Mouse (Mus musculus) urinary bladder, postnatal 14 days (tissue): ENCODE data around the gene Sytl3.
A peak's percentile ranks its signal among the peaks of the same experiment; 100 is the strongest.
"Not testable (repeated sequence)": the region's sequence is repeated elsewhere in the genome, so short reads cannot be mapped to it uniquely, and the experiment has no call there.

Experiments
- DNase-seq: peaks from one replicate; pipeline ENCODE4 v3.0.0; 2021; ENCODE audit warnings: low spot score

Sytl3 gene

DNA sequence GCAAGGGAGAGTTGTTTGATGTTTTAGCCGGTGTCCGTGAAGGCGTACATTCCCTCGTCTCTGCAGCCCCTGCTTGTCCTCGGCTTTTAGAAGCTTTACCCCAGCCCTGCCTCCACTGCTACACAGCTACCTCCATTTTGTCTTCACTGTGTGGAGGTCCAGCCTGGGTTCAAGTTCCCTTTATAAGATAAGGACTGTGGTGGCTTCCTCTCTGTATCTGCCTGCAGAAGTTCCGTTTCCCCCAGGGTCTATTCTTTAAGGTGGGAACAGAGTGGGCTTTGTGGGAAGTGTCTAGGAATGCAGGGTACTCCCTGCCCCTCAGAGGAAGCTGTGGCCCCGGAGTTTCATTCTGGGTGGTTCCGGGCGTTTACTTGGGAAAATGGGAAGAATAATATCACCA lies 36.8 kb downstream of the Sytl3 start:
- DNase-seq, result not testable (repeated sequence)

DNA sequence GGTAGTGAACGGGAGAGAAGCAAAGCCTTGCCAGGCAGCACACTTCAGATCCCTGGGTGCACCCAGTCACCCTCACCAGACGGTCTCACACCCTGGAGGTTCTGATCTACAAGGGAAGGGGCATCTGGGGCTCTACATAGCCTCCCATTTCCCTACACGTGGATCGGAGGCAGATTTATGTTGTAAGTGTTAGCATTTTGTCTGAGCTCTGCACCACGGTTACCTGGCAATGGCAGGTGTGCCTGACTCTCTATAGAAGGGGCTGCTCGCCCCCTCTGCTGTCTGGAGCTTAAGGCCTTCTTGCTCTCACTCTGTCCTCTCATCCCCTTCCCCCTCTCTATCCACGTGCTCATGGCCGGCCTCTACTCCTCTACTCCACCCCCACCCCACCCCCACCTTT lies 37.6 kb downstream of the Sytl3 start:
- not testable (repeated sequence) for DNase-seq

DNA sequence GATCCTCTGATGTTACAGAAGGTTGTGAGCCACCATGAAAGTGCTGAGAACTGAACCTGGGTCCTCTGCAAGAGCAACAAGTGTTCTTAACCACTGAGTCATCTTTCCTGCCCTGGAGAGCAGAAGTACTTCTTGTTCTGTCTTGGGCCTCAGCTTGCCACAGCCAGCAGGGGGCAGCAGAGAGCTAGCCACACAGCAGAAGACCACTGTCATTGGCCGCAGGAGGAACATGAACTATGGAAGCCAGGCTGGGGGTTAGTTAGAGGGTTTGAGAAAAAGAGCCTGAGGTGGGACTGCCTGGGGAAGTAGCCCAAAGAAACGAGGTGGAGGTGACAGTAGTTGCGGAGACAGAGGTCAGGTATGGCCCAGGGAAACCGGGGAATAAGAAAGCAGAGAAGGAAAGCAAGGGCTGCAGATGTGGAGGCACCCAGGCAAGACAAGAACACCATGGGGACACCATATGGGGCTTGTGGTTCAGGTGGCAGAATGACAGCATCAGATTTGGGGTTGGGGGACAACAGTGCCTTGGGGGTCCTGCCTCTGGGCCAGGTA lies 38.4 kb downstream of the Sytl3 start:
- peak; percentile 58 for DNase-seq

DNA sequence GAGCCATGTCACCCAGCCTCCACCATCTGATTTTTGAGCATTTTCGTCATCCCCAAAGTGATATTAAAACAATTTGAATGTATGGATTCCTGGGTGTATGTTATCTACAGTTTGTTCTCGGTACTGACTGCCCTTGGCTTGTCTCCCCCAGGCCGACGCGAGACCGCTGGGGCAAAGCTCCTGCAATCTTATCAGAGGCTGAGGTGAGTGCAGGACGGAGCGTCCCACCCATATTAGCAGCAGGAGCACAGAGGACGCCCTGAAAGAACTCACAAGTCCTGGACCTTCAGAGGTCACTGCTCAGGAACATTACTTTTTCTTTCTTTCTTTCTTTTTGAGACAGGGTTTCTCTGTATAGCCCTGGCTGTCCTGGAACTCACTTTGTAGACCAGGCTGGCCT lies 40.6 kb downstream of the Sytl3 start:
- DNase-seq, result not testable (repeated sequence)

DNA sequence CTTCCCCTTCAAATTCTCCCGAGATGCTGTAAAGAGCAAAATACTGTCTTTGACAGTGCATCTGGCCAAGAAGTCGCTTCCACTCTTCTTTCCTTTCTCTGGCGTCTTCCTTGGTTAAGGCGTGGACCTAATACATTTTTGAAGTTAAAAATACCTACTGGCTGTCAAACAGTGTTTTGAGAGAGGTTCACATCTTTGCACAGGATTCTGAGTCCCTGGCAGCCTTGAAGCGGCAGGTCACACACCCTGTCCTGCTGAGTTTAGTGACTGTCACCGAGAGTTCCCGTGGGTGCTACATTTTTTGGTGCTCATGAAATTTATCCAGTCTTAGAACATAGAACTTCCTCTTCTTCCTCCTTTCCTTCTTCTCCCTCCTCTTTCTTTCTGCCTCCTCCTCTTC lies 41.2 kb downstream of the Sytl3 start:
- not testable (repeated sequence) for DNase-seq

DNA sequence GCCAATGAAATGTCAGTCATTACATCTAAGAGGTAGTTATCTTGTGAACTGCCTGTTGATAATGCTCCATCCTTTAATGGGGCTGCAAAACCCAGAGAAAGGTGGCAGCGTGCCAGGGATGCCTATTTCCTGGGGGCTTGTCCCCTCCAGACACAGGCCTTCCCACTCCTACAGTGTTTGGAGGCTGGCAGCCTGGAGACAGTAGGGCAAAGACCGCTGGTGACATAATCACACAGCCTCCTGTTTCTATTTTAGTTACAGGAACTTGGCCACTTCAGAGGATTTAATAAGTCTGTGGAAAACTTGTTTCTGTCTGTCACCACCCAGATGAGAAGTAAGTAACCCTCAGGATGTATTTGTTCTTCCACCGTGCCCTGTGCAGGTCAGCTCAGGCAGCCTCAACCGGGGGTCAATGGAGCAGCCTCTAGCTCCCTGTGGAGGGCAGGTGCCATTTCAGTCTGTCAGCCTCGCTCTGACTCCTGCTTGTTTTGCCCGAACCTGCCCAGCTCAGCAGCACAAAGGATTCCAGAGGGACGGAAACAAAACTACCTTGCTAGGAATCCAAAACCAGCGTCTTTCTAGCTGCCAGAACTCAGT lies 43.8 kb downstream of the Sytl3 start:
- not testable (repeated sequence) for DNase-seq

DNA sequence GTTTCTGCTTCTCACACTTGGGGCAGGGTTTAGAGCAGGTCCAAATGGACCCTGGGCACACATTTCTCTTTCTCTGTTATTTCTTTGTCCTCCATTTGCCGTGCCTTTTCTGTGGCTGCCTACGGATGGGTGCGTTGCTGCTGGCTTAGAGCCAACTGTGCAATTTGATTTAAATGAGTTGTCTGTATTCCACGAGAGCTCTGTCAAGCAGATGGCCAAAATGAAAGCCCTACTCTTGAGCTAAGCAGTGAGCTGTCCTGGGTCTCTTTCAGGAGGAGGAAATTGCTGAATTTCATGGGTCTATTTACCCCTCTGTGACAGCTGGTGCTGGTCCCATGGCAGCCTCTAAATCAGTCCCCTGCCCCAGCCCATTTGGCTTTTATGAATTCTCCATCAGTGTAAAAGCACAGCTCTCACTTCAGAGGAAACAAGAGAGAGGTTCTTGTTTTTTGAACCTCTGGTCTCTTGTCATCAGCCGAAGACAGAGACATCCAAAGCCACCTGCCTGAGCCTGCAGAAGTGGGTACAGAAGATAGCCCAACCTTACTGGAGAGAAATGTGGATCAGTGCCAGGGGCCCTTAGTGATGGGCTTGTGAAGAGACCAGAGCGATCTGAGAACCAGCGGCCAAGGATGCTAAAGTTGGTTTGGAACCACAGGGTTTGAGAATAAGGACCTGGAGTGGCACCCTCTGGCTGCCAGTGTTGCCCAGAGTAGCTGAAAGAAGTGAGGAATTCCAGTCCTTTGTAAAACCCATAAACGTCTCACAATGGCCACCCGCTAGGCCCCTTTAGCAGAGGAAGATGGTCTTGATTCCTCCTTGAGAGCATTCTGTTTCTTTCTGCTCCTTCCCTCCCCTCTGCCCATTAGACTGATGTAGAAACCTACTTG lies 44.7 kb downstream of the Sytl3 start:
- DNase-seq, result not testable (repeated sequence)

DNA sequence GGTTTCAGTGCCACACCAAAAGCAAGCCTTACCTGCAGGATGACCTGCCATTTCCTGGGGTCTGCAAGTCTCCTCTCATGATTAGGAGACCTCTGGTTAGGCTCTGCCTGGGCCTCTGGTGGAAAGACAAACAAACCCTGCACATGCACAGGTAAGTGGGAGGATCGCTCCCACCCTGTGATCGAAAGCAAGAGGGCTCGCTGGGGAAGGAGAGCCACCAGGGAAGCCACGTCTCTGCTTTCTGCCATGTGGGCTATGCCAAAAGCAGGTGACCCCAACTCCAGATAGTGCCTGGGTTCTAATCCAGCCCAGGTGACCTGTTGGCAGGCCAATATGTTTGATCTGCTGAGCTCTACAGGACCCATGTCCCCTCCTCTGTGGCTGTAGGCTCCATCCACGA lies 47.6 kb downstream of the Sytl3 start:
- not testable (repeated sequence) for DNase-seq

DNA sequence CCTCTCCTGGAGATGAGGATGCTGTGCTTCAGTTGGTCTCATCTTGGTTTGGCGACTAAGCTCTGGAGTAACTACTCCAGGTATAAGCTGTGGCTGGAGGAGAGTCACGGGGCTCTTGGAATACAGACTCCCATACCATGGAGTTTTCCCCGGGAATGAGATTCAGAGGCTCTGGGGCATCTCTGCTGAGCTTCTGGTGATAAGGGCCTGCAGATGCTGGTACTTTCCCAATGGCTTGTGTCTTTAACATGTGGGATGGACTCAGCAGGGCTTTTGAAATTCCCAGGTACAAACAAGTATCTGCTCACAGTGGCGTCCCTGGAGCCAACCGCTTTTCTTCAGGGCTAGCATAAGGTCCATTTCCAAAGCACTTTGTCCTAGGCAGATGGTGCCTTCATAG lies 48.5 kb downstream of the Sytl3 start:
- DNase-seq, result not testable (repeated sequence)

DNA sequence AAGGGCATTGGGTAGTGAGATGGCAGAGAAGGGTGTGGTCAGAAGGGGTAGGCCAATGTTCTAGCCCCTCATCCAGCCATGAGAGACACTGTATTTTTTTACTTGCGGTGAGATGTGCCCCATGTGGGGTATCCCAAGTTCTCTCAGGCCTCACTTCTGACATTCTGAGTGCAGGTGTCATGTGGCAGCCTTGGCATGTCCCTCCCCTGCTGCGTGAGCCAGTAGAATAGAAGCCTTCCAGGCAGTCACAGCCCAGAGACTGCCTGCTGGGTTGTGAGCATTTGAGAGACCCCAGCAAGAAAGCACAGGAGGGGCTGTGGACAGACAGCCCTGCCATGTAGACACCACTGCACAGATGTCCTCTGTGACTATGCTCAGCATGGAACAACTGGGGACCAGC lies 49.3 kb downstream of the Sytl3 start:
- not testable (repeated sequence) for DNase-seq

DNA sequence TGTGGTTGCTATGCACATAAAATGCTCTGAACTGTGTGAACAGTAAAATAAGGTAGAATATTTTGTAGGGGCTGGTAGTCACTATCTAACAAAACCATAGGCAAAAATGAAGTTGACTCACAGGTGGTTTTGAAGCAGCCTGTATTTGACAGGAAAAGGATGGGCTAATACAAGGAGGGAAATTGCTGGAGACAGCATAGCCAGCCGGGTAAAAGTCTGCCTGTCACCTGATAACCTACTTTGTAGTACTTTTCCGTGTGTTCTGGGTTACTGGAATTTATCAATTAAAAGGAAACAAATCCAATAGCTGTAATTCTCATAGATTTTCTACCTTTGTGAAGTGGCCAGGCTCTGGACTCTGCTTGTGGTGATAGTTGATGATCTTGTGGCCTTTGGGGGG lies 54.6 kb downstream of the Sytl3 start:
- DNase-seq, result not testable (repeated sequence)

DNA sequence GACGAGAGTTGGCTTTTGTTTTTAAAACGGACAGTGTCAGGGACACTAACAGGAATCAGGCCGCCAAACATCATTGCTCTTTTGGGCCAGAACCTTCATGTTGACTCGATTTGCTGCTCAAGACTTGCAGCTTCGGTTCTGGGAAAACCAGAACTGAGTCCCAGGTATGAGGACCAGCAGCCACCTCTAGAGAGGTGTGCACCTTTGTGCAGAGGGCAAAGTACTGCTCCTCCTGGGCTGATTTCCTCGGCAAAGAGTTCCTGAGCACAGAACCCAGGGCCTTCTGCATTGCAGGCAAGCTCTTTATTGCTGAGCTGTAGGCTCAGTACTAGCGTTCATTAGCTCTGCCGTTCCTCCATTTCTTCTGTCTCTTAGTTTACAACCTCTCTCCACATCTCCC lies 55.1 kb downstream of the Sytl3 start:
- DNase-seq, result not testable (repeated sequence)

DNA sequence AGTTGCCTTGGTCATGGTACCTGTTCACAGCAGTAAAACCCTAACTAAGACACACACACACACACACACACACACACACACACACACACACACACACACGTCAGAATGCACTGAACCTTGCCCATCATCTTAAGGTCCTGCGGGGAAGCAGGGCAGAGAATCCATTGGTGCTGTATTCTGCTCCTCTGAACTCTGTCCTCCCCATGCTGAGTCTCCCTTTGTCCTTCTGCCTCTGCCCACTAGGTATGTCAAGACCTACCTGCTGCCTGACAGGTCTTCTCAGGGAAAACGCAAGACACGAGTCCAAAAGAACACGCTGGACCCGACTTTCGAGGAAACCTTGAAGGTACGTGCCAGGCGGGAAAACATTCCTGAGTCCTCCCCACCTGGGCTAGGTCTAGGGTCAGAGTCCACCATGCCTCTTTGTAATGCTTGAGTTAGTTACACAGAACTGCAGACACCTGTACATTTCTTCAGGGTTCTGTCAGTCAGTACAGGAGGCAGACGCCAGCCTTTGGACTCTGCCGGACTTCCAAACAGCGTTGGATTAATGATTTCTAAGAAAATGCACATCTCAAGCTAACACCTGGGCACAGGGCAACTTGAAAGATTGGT lies 69.2 kb downstream of the Sytl3 start:
- no peak for DNase-seq

DNA sequence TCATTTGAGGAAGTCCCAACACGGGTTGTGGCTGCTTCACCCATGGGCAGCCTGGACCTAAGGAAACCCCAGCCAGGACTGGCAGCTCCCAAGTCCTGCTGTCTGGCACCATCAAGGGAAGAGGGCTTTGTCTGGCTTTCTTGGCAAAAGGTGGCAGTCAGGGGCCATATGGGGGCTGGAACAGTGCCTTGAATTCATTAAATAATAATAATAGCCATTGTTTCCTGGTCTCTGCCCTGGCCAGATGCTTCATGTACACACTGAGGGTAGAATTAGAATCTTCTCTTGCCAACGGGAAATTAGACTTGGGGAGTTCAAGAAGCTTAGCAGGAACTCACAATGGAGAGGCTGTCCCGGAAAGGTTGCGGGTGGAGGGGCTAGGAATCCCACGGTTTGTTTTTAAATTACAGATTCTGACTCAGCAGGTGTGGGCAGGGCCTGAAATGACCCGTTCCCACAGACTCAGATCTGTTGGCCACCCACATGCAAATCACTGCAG lies 70.4 kb downstream of the Sytl3 start:
- DNase-seq, result no peak

DNA sequence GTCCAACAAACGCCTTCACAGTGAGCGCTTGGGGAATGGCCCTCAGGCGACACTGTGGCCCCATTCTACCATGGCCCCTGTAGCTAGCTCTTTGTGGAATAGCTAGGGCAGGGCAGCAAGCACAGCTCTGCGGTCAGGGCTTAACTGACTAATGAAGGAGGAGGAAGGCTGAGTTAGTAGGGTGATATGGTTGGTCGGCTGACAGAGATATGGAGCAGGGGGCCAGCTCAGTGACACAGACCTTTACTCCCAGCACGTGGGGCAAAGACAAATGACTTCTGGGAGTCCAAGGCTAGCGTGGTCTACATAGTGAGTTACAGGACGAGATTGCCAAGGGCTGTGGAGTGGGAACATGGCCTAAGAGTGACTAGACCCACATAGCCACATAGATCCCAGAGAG lies 72.2 kb downstream of the Sytl3 start:
- DNase-seq, result no peak

DNA sequence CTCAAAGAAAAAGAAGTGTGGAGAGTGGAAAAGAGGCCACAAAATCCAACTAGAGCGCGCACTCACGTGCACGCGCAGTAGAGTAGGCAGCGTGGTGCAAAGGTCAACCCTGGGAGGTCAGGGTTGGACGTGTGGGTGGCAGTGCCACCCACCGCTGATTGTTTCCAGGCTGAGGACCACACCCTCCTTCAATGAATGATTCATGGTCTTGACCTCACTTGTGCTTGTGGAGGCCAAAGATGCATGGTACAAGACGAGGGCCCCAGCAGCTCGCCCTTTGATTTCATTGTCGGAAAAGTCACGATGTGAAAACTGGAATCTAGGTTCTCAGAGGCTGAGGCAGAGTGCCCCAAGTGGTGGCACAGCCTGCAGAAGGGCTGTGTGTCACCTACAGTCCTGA lies 72.7 kb downstream of the Sytl3 start:
- no peak for DNase-seq

DNA sequence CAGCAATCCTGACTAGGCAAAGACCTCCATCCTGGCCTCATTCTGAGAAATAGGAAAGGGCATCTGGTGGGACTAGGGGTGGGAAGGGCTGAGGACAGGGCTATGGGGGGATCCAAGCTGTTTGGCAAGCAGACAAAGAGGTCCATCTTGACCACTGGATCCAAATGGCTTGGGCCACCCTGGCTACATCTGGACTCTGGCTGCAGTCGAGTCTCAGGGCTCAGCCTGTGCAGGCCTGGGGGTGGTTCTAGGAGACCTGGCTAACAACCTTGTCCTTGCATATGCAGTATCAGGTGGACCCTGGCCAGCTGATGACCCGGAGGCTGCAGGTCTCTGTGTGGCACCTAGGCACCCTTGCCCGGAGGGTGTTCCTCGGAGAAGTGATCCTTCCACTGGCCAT lies 73.8 kb downstream of the Sytl3 start:
- DNase-seq, result no peak

DNA sequence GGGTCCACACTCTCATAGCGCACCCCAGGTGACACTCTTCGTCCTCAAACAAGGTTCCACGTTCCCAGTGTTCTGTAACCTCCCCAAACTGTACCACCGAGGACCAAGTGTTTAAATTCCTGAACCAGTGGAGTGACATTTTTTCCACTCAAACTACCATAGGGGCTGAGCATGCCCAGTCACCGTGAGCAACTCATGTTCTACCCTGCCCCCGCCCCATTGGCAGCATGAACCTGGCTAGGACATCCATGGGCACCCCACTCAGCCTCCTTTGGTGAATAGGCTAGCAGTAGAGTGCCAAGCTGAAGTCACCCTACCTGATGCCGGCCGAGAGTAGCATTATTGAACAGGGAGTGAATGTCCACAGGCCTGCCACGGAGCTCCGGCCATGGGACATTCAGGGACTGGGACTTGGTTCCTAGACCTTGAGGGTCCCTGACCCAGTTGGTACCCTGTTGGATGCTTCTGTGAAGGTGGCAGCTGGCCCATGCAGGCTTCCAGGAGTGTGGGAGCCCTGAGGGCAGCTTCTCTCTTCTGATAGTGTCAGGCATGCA lies 74.5 kb downstream of the Sytl3 start:
- DNase-seq, result no peak

DNA sequence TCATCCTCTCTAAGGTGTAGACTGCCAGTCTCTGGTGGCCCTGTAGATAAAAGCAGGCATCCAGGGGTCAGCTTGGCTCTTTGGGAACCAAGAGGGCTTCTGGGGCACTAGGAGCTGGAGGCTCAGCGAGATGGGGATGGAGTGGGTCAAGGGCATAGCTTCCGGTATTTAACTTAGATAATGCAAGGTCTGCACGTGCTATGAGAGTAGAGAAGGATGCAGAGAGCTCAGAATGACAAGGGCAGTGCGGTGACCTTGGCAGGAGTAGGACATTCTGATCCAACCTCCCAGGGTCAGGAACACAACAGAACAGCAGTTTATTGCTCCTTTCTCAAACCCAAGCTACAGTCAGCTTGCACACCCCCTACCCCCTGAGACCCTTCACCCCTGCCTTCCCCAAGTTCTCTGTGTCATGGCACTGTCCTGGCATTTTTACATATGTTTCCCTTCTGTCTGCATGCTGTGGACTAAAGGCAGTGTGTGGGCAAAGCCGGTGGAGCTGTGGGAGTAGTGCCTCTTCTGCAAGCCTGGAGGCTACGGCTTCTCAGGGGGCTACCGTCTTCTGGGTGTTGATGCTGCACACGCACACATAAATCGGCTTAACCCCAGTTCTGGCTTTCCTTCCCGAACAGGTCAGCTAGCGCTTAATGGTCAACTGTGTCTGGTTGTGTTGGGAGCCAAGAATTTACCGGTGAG lies 76.0 kb downstream of the Sytl3 start:
- DNase-seq, result no peak

DNA sequence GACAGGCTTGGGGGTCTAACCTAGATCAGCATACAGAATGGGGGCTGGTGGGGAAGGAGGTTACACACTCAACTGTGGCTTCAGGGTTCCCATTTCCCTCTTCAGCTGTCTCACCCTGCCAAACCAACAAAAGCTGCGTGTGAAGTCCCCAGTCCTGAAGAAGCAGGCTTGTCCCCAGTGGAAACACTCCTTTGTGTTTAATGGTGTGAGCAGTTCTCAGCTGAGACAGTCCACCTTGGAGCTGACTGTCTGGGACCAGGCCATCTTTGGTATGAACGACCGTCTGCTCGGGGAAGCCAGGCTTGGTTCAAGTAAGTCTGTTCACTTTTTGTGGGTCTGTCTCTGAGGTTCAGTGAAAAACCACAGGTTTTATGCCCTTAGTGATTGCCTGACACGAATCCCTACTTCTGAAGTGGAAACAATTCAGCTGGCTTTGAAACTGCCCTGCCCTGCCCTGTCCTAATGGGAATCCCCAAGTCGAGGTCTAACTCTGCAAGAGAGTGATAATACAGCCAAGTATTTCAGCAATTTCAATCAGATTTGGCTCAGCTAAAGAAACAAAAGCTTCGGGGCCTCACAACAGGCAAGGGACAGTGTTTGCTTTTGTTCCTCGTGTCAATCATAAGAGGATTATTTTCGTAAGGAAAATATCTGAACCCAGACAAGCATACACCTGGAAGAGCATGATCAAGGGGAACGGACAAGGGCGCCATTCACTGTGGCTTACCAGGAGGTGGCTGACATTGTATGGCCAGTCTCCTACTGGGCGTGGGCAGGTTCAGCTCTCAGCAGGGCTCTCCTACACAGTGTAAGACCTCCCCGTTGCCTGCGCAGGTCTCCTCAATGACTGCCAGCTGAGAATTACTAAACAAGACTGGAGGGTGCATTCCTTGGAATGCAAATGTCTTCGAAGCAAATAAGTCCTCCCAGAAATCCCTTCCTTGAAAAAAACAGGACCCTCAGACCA lies 77.7 kb downstream of the Sytl3 start:
- DNase-seq, result no peak
